Mouse (Mus musculus) bone marrow macrophage, adult 2 months (primary cell): ENCODE measurements around the gene Palld.

Experiments
- CTCF ChIP-seq: IDR thresholded peaks from 2 replicates; pipeline ENCODE4 v1.5.1; 2012; ENCODE audit warnings: low read depth, mild to moderate bottlenecking, low read length, moderate library complexity
- POLR2A ChIP-seq: IDR thresholded peaks from 2 replicates; pipeline ENCODE4 v1.6.1; 2012; ENCODE audit warnings: mild to moderate bottlenecking, low read depth, low read length, borderline replicate concordance

DNA sequence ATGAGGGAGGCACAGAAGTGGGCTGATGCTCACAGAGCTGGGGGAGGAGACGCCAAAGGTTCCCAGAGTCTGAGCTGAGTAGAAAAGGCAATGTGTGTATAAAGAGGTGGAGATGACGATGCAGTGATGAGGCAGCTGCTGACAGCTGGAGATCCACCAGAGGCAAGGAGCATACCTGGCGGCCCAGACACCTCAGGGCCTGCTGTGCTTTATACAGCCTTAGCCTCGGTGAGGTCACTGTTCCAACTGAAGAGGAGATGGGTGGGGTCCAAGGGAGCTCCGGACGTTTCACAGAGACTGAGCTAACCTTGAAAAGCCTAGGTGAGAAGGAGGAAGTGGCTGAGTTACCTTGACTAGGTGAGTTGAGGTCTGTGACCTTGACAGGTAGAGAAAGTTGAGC, 256.8 kb downstream of the Palld start:
- no peak for TF ChIP-seq POLR2A
- TF ChIP-seq CTCF, result no peak
